Mouse (Mus musculus) heart, embryonic 16.5 days (tissue): ENCODE data around the gene Stim1. TPM values are rescaled to one million over a fixed set of nuclear protein-coding genes. Genes with fewer than 3 reads are reported as not detected.

Experiments
- ATAC-seq: fragments of 200-750 bp; cut with Nextera tagmentation; replicated peaks from 2 replicates; pipeline ENCODE4 v1.8.0; 2017; ENCODE audit warnings: moderate number of reproducible peaks; ENCODE audit not compliant: insufficient read depth, low FRiP score; ENCODE audit errors: extremely low read depth
- H3K27ac ChIP-seq: fragments of 300-500 bp; sonication (generic); 2 replicates; pipeline ENCODE4 v1.5.1; 2014; ENCODE audit warnings: mild to moderate bottlenecking, low read length, control low read depth, moderate library complexity
- H3K27me3 ChIP-seq: fragments of 300-500 bp; sonication (generic); 2 replicates; pipeline ENCODE4 v1.6.1; 2014; ENCODE audit warnings: low read length, mixed read lengths; ENCODE audit not compliant: control insufficient read depth, insufficient read depth
- H3K36me3 ChIP-seq: fragments of 300-500 bp; sonication (generic); 2 replicates; pipeline ENCODE4 v1.6.1; 2014; ENCODE audit not compliant: control insufficient read depth, insufficient read depth
- H3K4me1 ChIP-seq: fragments of 300-500 bp; sonication (generic); 2 replicates; pipeline ENCODE4 v1.6.1; 2014; ENCODE audit warnings: low read length, mixed read lengths; ENCODE audit not compliant: control insufficient read depth, insufficient read depth
- H3K4me2 ChIP-seq: fragments of 300-500 bp; sonication (generic); 2 replicates; pipeline ENCODE4 v1.6.1; 2014; ENCODE audit warnings: low read depth, mild to moderate bottlenecking, control low read depth, low read length
- H3K4me3 ChIP-seq: fragments of 300-500 bp; sonication (generic); 2 replicates; pipeline ENCODE4 v1.5.1; 2014; ENCODE audit warnings: mild to moderate bottlenecking, control low read depth, low read length
- H3K9ac ChIP-seq: fragments of 300-500 bp; sonication (generic); 2 replicates; pipeline ENCODE4 v1.6.1; 2014; ENCODE audit warnings: low read length, control low read depth
- H3K9me3 ChIP-seq: fragments of 300-500 bp; sonication (generic); replicated peaks from 2 replicates; pipeline ENCODE4 v1.6.1; 2016; ENCODE audit warnings: low read length; ENCODE audit not compliant: control insufficient read depth
- WGBS: fragments of 180-500 bp; shearing (Covaris S2); extraction: QIAGEN DNeasy Blood & Tissue Kit; methylation state at CpG from one replicate; pipeline ENCODE4 v1.1.7; 2014; 5-methylcytosine and 5-hydroxymethylcytosine counted together
- polyA plus RNA-seq: library from polyadenylated mRNA; unstranded; fragments of >200 nt; fragmentation: Nextera tagmentation; extraction: Ambion mirVana; gene quantifications from 2 replicates; pipeline ENCODE4 v1.2.1, GENCODE M21; 2015

Gene Stim1
- polyA plus RNA-seq, 1 experiment from 2014 or later, result 18.5 TPM

GRCm38 (mm10) chr7:102233059-102233458 lies 34.5 kb upstream of the Stim1 start:
- no peaks in the 10 kb centered on the region for H3K27me3 ChIP-seq
- no peak overlapping the region for H3K4me2 ChIP-seq
- peaks cover 19% of the 10 kb centered on the region for H3K36me3 ChIP-seq
- no peaks in the 10 kb centered on the region for H3K9me3 ChIP-seq
- no peak overlapping the region for H3K9ac ChIP-seq
- no peak overlapping the region for H3K4me3 ChIP-seq
- H3K4me1 ChIP-seq, result no peaks in the 10 kb centered on the region; the same call in 1 of the 2 replicates
- H3K27ac ChIP-seq, result no peak overlapping the region
- no peak for ATAC-seq
- 84% methylated on average over 4 of the region's 4 CpGs for WGBS

DNA sequence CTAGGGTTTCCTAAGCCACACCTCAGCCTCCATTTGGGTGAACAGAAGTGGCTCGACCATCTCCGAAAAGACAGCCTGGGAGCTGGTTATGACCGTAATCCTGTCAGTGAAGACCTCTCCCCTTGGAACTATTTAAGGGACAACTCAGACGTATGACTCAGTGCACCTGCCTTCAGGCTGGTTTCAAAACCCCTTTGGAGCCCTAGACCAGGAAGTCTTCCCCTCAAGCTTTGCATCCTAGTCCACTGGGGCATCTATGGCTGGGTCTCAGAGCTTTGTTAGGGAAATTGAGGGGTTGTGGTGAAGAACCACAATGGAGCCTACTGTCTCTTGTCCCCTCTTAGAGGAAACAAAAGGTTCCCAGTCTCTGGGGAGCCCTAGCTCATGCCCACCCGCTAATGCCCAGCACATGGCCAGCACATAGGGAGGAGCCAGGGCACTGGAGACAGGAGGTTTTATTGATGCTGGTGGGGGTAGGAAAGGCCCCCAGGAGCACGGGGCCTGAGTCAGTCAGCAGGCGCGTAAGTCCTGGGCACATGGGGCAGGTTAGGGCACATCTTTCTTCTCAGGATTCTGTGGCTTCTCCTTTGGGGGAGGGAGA lies 28.8 kb upstream of the Stim1 start:
- Histone ChIP-seq H3K27ac (no peak overlapping the region), H3K27me3 (no peaks in the 10 kb centered on the region), H3K4me1 (peaks cover 16% of the 10 kb centered on the region), H3K36me3 (peaks cover 35% of the 10 kb centered on the region), H3K9me3 (no peaks in the 10 kb centered on the region), H3K4me2 (no peak overlapping the region), H3K9ac (no peak overlapping the region), H3K4me3 (no peak overlapping the region)
- WGBS, result 88% methylated on average over 8 of the region's 8 CpGs
- ATAC-seq, result no peak

DNA sequence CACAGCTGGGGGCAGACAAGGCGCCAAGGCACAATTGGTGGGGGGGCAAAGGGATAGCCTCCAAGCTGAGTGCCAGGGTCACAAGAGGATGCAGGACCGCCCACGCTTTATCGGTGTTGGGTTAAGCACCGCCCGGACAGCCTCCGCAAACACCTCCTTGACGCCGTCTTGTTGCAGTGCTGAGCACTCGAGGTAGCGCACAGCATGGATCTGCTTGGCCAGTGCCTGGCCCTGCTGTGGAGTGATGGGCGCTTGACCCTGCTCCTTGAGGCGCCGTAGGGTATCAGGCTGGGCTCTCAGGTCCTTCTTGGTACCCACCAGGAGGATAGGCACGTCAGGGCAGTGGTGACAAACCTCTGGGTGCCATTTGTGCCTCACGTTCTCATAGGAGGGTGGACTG lies 28.0 kb upstream of the Stim1 start:
- H3K4me3 ChIP-seq, result no peak overlapping the region
- no peak overlapping the region for H3K27ac ChIP-seq
- no peak overlapping the region for H3K9ac ChIP-seq
- no peaks in the 10 kb centered on the region for H3K9me3 ChIP-seq
- H3K4me2 ChIP-seq, result no peak overlapping the region
- WGBS, result 83% methylated on average over 16 of the region's 16 CpGs
- H3K27me3 ChIP-seq, result no peaks in the 10 kb centered on the region
- peaks cover 35% of the 10 kb centered on the region for H3K36me3 ChIP-seq
- peaks cover 24% of the 10 kb centered on the region for H3K4me1 ChIP-seq
- no peak for ATAC-seq

- WGBS, result 77% methylated on average over 5 of the region's 5 CpGs
- no peak overlapping the region for H3K27ac ChIP-seq
- H3K4me1 ChIP-seq, result peaks cover 52% of the 10 kb centered on the region
- H3K4me2 ChIP-seq, result no peak overlapping the region
- no peaks in the 10 kb centered on the region for H3K9me3 ChIP-seq
- H3K4me3 ChIP-seq, result no peak overlapping the region
- no peak for ATAC-seq
- no peaks in the 10 kb centered on the region for H3K27me3 ChIP-seq
- peaks cover 29% of the 10 kb centered on the region for H3K36me3 ChIP-seq
- no peak overlapping the region for H3K9ac ChIP-seq
These were observed 25.2 kb upstream of the Stim1 start for GRCm38 (mm10) chr7:102242371-102242770.

- Histone ChIP-seq H3K4me2 (no peak overlapping the region), H3K27ac (no peak overlapping the region), H3K9ac (no peak overlapping the region), H3K4me3 (no peak overlapping the region), H3K4me1 (peaks cover 57% of the 10 kb centered on the region), H3K36me3 (peaks cover 25% of the 10 kb centered on the region), H3K27me3 (no peaks in the 10 kb centered on the region), H3K9me3 (no peaks in the 10 kb centered on the region)
- 47% methylated on average over 3 of the region's 3 CpGs for WGBS
- ATAC-seq, result no peak
These were observed 24.7 kb upstream of the Stim1 start for GRCm38 (mm10) chr7:102242917-102243316.

- Histone ChIP-seq H3K9me3 (no peaks in the 10 kb centered on the region), H3K4me3 (no peak overlapping the region), H3K27me3 (no peaks in the 10 kb centered on the region), H3K36me3 (peaks cover 18% of the 10 kb centered on the region), H3K4me1 (peaks cover 66% of the 10 kb centered on the region), H3K9ac (no peak overlapping the region), H3K4me2 (no peak overlapping the region), H3K27ac (peak overlapping the region; percentile 64; the same call in 1 of the 2 replicates)
- WGBS, result 70% methylated on average over 2 of the region's 2 CpGs
- no peak for ATAC-seq
These were observed 23.7 kb upstream of the Stim1 start for GRCm38 (mm10) chr7:102243870-102244269.

DNA sequence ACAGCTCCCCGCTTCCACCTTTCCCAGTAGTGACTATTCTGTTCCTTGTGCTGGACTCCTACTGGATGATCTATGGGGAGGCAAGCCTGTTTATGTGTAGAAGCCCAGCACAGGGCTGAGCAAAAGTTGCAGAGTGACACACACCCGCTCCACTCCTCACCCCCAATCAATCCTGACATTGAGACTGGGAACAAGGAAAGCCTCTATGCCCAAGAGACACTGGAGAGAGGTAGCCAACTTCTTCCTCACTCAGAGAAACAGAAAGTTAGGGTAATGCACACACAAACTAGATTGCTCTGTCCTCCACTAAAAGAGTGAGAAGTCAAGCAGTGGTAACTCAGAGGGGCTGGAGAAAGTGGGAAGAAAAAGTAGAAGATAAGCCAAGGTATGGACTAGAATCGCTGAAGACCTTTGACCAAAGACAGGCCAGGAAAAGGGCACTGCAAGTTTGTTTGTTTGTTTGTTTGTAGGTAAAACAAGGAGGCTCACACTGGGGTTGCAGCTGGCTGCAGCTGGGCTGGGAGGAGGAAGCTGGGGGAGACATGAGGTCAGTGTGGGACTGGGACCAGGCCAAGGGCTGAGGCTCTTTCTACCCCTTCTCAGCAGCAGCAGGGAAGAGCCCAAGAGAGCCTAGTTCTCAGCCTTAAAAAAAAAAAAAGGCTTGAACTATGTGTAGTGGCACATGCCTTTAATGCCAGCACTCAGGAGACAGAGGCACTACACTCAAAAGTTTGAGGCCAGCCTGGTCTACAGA lies 22.6 kb upstream of the Stim1 start:
- Histone ChIP-seq H3K27ac (peak overlapping the region; percentile 64), H3K9me3 (no peaks in the 10 kb centered on the region), H3K9ac (peak overlapping the region; percentile 12; the same call in 1 of the 2 replicates), H3K36me3 (peaks cover 9% of the 10 kb centered on the region), H3K27me3 (no peaks in the 10 kb centered on the region), H3K4me1 (peaks cover 69% of the 10 kb centered on the region), H3K4me2 (no peak overlapping the region; the same call in 1 of the 2 replicates), H3K4me3 (no peak overlapping the region)
- 62% methylated on average over 3 of the region's 3 CpGs for WGBS
- no peak for ATAC-seq

GRCm38 (mm10) chr7:102245775-102246174 lies 21.8 kb upstream of the Stim1 start:
- Histone ChIP-seq H3K36me3 (peaks cover 5% of the 10 kb centered on the region), H3K27ac (peak overlapping the region; percentile 64), H3K4me1 (peaks cover 69% of the 10 kb centered on the region), H3K27me3 (no peaks in the 10 kb centered on the region), H3K9me3 (no peaks in the 10 kb centered on the region), H3K4me3 (no peak overlapping the region), H3K9ac (peak overlapping the region; percentile 18; the same call in 1 of the 2 replicates), H3K4me2 (peak overlapping the region; percentile 84; the same call in 1 of the 2 replicates)
- ATAC-seq, result no peak
- 13% methylated on average over 1 of the region's 1 CpGs for WGBS

GRCm38 (mm10) chr7:102246265-102246664 lies 21.3 kb upstream of the Stim1 start:
- Histone ChIP-seq H3K4me3 (peak overlapping the region; percentile 94; the same call in 1 of the 2 replicates), H3K4me1 (peaks cover 74% of the 10 kb centered on the region)
- ATAC-seq, result no peak

More at GRCm38 (mm10) chr7:102246265-102246664, 21.3 kb upstream of the Stim1 start:
- peaks cover under 1% of the 10 kb centered on the region for H3K36me3 ChIP-seq
- peak overlapping the region; percentile 64 for H3K27ac ChIP-seq
- no peaks in the 10 kb centered on the region for H3K9me3 ChIP-seq
- H3K9ac ChIP-seq, result peak overlapping the region; percentile 38; the same call in 1 of the 2 replicates
- peak overlapping the region; percentile 84 for H3K4me2 ChIP-seq
- no peaks in the 10 kb centered on the region for H3K27me3 ChIP-seq
- WGBS, result 51% methylated on average over 6 of the region's 6 CpGs
